Comparison of ENCODE assay signal across 9 mouse cellular contexts in genomic region chr3:95676745-95677419, GRCm38 (mm10). TPM values are rescaled to one million over a fixed set of nuclear protein-coding genes. Genes with fewer than 3 reads are reported as not detected.
A peak's percentile ranks its signal among the peaks of the same experiment; 100 is the strongest.
DNase-seq lines count a peak whose midpoint lies in the region; ATAC-seq and TF ChIP-seq lines count a peak whose summit lies in the region.
"Had no signal": no experiment of that assay in that cellular context is flagged by ENCODE, and none has a peak within 500 bp of the region (broad histone marks: within the 10 kb centered on the region; RNA-seq: fewer than 3 reads in every experiment).

No protein-coding gene starts in this region.

- intact Hi-C loops in heart, postnatal 36 days (cut with DNase I): loop anchor here (2.0 kb wide), 1 partner anchor 24 kb away; no protein-coding TSS in a partner anchor
- intact Hi-C loops in left cerebral cortex, postnatal 4 days (cut with DNase I): no loop called here

- no peak for ATAC-seq in CD4-positive, CD25-positive, alpha-beta regulatory T cell, adult 4 months
- 0 out of 2 replicates have a peak, but pooled peaks have one; percentile 14 for ATAC-seq in monocyte, adult 5-6 weeks (replicated peaks; ENCODE audit: insufficient number of reproducible peaks, low FRiP score, low TSS enrichment, poor library complexity, severe bottlenecking)

- H3K9me3 ChIP-seq in embryonic facial prominence, embryonic 10.5 days: no peaks in the 10 kb centered on the region

- peak; percentile 98 for TF ChIP-seq CTCF in testis, adult 2 months (IDR thresholded peaks at IDR 0.05; ENCODE audit: control insufficient read depth, insufficient read depth, insufficient replicate concordance, low read depth, low read length)

- 59% methylated on average over 15 of the region's 15 CpGs for WGBS in embryonic facial prominence, embryonic 10.5 days

- no peak overlapping the region; the same call in 1 of the 2 replicates for H3K27ac ChIP-seq in embryonic facial prominence, embryonic 10.5 days (replicated peaks)
- peak overlapping the region; percentile 5; the same call in 1 of the 2 replicates for H3K27ac ChIP-seq in testis, adult 2 months (ENCODE audit: control insufficient read depth, insufficient read depth, low read depth, low read length)

- H3K36me3 ChIP-seq in embryonic facial prominence, embryonic 10.5 days (replicated peaks): peaks cover 39% of the 10 kb centered on the region
- H3K36me3 ChIP-seq in testis, adult 2 months (ENCODE audit: control insufficient read depth, insufficient read depth, low read length): no peaks in the 10 kb centered on the region

- DNase-seq in CD4-positive, CD25-positive, alpha-beta regulatory T cell, adult 2 months (ENCODE audit: low read depth, low spot score): peak; percentile 74
- DNase-seq in adrenal gland, adult 18-20 months (ENCODE audit: low spot score in 2 of 2): peak; percentile 79 to 83
- DNase-seq in embryonic facial prominence, embryonic 10.5 days (ENCODE audit: low spot score): peak; percentile 78
- DNase-seq in heart, postnatal 36 days: peak; percentile 87
- DNase-seq in left cerebral cortex, postnatal 4 days: peak; percentile 57

- H3K27me3 ChIP-seq in embryonic facial prominence, embryonic 10.5 days (replicated peaks; ENCODE audit: low read depth, poor library complexity, severe bottlenecking): no peaks in the 10 kb centered on the region
- H3K27me3 ChIP-seq in testis, adult 2 months (ENCODE audit: control insufficient read depth, insufficient read depth, low read length): no peaks in the 10 kb centered on the region

- no peak for TF ChIP-seq POLR2A in testis, adult 2 months (IDR thresholded peaks at IDR 0.05; ENCODE audit: control insufficient read depth, low read depth, low read length)

- no peak overlapping the region for H3K4me3 ChIP-seq in embryonic facial prominence, embryonic 10.5 days
- H3K4me3 ChIP-seq in testis, adult 2 months (ENCODE audit: control insufficient read depth, low read depth, low read length): no peak overlapping the region

- H3K4me1 ChIP-seq in embryonic facial prominence, embryonic 10.5 days: peaks cover 71% of the 10 kb centered on the region
- H3K4me1 ChIP-seq in testis, adult 2 months (ENCODE audit: control insufficient read depth, insufficient read depth, low read length): peaks cover 24% of the 10 kb centered on the region

RNA-seq across cellular contexts. Expression of gene Adamtsl4, which starts 10.8 kb away (rescaled TPM):
- 1 to 10 TPM; 2.3 to 5.2 TPM for polyA plus RNA-seq in CD4-positive, CD25-positive, alpha-beta regulatory T cell, adult 4 months (2017; shearing (Covaris generic))
- 10 to 100 TPM in 1 of 2 experiments, 1 to 10 TPM in 1; 8.6 to 10.1 TPM for total RNA-seq in adrenal gland, adult 18-20 months (2021)
- 1.00 and 1.6 TPM in 2 replicates for polyA plus RNA-seq in embryonic facial prominence, embryonic 10.5 days (2016; fragmentation: Nextera tagmentation; extraction: Ambion mirVana)
- 10 to 100 TPM; 62.2 to 67.6 TPM for total RNA-seq in heart, postnatal 36 days (2021)
- 1 to 10 TPM; 1.4 to 1.9 TPM for total RNA-seq in left cerebral cortex, postnatal 4 days (2021)
- 0.38 to 7.2 TPM (median 0.53 TPM) in 3 replicates for total RNA-seq in monocyte, adult 5-6 weeks (2017)
- polyA plus RNA-seq in testis, adult 2 months (2012; rRNA removed): 0.74 and 2.3 TPM in 2 replicates
- total RNA-seq: hematopoietic stem cell, adult 5-6 weeks had no signal

RNA-seq across cellular contexts. Expression of gene Mcl1, which starts 18.3 kb away (rescaled TPM):
- polyA plus RNA-seq in CD4-positive, CD25-positive, alpha-beta regulatory T cell, adult 4 months (2017; shearing (Covaris generic)): 10 to 100 TPM; 61.0 to 96.6 TPM
- 100 to 1,000 TPM; 138 to 228 TPM for total RNA-seq in adrenal gland, adult 18-20 months (2021)
- polyA plus RNA-seq in embryonic facial prominence, embryonic 10.5 days (2016; fragmentation: Nextera tagmentation; extraction: Ambion mirVana): 49.5 and 50.0 TPM in 2 replicates
- total RNA-seq in heart, postnatal 36 days (2021): 100 to 1,000 TPM; 151 to 156 TPM
- total RNA-seq in left cerebral cortex, postnatal 4 days (2021): 10 to 100 TPM; 76.4 to 80.1 TPM
- total RNA-seq in monocyte, adult 5-6 weeks (2017): 678 to 973 TPM (median 884 TPM) in 3 replicates
- polyA plus RNA-seq in testis, adult 2 months (2012; rRNA removed): 27.4 and 40.2 TPM in 2 replicates

RNA-seq across cellular contexts. Expression of gene Ensa, which starts 52.1 kb away (rescaled TPM):
- 10 to 100 TPM; 81.6 to 97.8 TPM for polyA plus RNA-seq in CD4-positive, CD25-positive, alpha-beta regulatory T cell, adult 4 months (2017; shearing (Covaris generic))
- 100 to 1,000 TPM in 1 of 2 experiments, 10 to 100 TPM in 1; 92.9 to 105 TPM for total RNA-seq in adrenal gland, adult 18-20 months (2021)
- 79.1 and 79.7 TPM in 2 replicates for polyA plus RNA-seq in embryonic facial prominence, embryonic 10.5 days (2016; fragmentation: Nextera tagmentation; extraction: Ambion mirVana)
- total RNA-seq in heart, postnatal 36 days (2021): 10 to 100 TPM; 73.0 to 75.0 TPM
- total RNA-seq in left cerebral cortex, postnatal 4 days (2021): 100 to 1,000 TPM; 135 to 145 TPM
- total RNA-seq in monocyte, adult 5-6 weeks (2017): 127 to 153 TPM (median 131 TPM) in 3 replicates
- 11.1 and 13.9 TPM in 2 replicates for polyA plus RNA-seq in testis, adult 2 months (2012; rRNA removed)
